Mouse (Mus musculus) MEL (cell line): ENCODE data around the gene Mill2.

Source experiments
- BHLHE40 ChIP-seq: IDR thresholded peaks from 2 replicates; pipeline ENCODE4 v1.6.1; 2012; ENCODE audit warnings: low read depth, mild to moderate bottlenecking, inconsistent platforms, low read length, improper control_type of control experiment, borderline replicate concordance
- CTCF ChIP-seq, 3 experiments: IDR thresholded peaks in 2 of 3; conservative IDR thresholded peaks in 1 of 3; 2 replicates each; pipeline ENCODE4 v1.5.1; 2011 to 2012; ENCODE audit warnings: low read length in 3 of 3, low read depth in 2 of 3, mild to moderate bottlenecking in 2 of 3, improper control_type of control experiment in 1 of 3, inconsistent platforms in 1 of 3, mixed read lengths in 1 of 3, moderate library complexity in 1 of 3; ENCODE audit not compliant: control insufficient read depth in 1 of 3, insufficient read depth in 1 of 3, poor library complexity in 1 of 3, severe bottlenecking in 1 of 3
- E2F4 ChIP-seq: IDR thresholded peaks from 2 replicates; pipeline ENCODE4 v1.6.1; 2011; ENCODE audit warnings: low read depth, low read length, improper control_type of control experiment, borderline replicate concordance
- EP300 ChIP-seq, 2 experiments: IDR thresholded peaks; 2 replicates each; pipeline ENCODE4 v1.6.1; 2011; ENCODE audit warnings: improper control_type of control experiment in 2 of 2, low read length in 2 of 2, low read depth in 1 of 2, mild to moderate bottlenecking in 1 of 2
- MAX ChIP-seq: IDR thresholded peaks from 2 replicates; pipeline ENCODE4 v1.6.1; 2011; ENCODE audit warnings: low read length, improper control_type of control experiment
- POLR2A ChIP-seq, 2 experiments: IDR thresholded peaks; 2 replicates each; pipeline ENCODE4 v1.6.1; 2011 to 2012; ENCODE audit warnings: low read length in 2 of 2, mild to moderate bottlenecking in 2 of 2, control low read depth in 1 of 2, improper control_type of control experiment in 1 of 2, low read depth in 1 of 2, moderate library complexity in 1 of 2; ENCODE audit not compliant: control insufficient read depth in 1 of 2, insufficient read depth in 1 of 2, poor library complexity in 1 of 2
- POLR2AphosphoS2 ChIP-seq: IDR thresholded peaks from 2 replicates; pipeline ENCODE4 v1.6.1; 2011; ENCODE audit warnings: low read length, improper control_type of control experiment
- RAD21 ChIP-seq: IDR thresholded peaks from 2 replicates; pipeline ENCODE4 v1.6.1; 2011; ENCODE audit warnings: mild to moderate bottlenecking, low read depth, low read length, improper control_type of control experiment
- TBP ChIP-seq: IDR thresholded peaks from 2 replicates; pipeline ENCODE4 v1.8.0; 2011; ENCODE audit warnings: low read depth, low read length, improper control_type of control experiment
- USF1 ChIP-seq: IDR thresholded peaks from 2 replicates; pipeline ENCODE4 v1.6.1; 2014; ENCODE audit warnings: low read depth, mild to moderate bottlenecking, inconsistent platforms, low read length, improper control_type of control experiment, moderate library complexity
- ZKSCAN1 ChIP-seq: IDR thresholded peaks from 2 replicates; pipeline ENCODE4 v1.6.1; 2012; ENCODE audit warnings: low read depth, mild to moderate bottlenecking, inconsistent platforms, low read length, improper control_type of control experiment, moderate library complexity

DNA sequence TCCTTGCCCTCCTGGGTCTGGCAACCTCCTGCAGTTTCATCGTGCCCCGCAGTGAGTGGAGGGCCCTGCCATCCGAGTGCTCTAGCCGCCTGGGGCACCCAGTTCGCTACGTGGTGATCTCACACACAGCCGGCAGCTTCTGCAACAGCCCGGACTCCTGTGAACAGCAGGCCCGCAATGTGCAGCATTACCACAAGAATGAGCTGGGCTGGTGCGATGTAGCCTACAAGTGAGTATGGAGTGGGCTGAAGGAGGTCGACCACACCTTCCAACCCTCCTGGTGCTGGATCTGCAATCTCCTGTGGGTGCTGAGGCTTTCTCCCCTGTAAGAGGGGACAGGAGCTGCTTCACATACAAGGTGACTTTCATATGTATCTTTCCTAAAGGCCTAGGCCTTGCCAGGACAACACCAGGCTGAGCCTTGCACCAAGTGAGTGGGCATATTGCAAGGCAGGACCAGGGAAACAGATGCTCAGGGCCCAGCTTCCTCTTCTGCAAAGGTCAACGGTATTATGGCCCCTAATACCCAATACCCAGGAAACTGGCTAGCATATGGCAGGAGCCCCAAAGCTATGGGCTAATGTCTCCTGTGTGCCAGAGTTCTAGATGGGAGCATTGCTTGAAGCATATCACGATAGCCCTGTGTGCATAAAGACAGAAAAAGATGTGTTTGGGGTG lies 45.1 kb downstream of the Mill2 start:
- TF ChIP-seq E2F4 (no peak), USF1 (no peak), CTCF (IDR thresholded peaks at IDR 0.05 in 2 of 3, conservative IDR thresholded peaks at IDR 0.05 in 1 of 3; ENCODE audit: control insufficient read depth in 1 of 3, insufficient read depth in 1 of 3, low read depth in 2 of 3, low read length in 3 of 3, poor library complexity in 1 of 3, severe bottlenecking in 1 of 3) (no peak), EP300 (IDR thresholded peaks at IDR 0.05; ENCODE audit: low read depth in 1 of 2, low read length in 2 of 2) (no peak), POLR2AphosphoS2 (no peak), BHLHE40 (no peak), POLR2A (IDR thresholded peaks at IDR 0.05; ENCODE audit: control insufficient read depth in 1 of 2, insufficient read depth in 1 of 2, low read depth in 1 of 2, low read length in 2 of 2, poor library complexity in 1 of 2) (no peak), ZKSCAN1 (no peak), RAD21 (no peak), TBP (no peak), MAX (no peak)
